24 mouse cellular contexts compared by ENCODE assay signal in the genomic region with DNA sequence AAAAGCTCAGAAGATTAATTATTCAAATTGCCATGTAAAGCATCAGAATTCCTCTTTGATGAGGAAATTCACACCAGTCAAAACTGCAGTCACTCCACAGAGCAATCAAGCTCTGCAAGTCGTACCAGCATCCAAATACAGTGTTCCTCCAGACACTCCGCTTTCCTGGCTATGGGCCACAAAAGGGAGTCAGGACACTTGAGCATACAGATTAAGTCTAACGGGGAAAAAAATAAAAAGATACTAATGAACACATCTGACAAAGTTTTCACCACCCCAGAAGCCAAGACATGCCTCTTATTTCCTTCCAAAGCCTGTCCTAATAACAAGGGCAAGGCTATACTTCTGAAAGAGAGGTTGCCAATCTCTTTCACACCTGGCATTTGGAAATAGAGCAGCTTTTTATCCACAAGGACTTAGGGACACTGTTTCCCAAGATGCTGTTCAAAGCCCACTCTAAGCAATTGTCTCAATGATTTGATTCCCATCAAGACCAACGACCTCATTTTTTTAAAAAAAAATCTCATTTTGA.
DNase-seq lines count a peak whose midpoint lies in the region; ATAC-seq and TF ChIP-seq lines count a peak whose summit lies in the region.
"Had no signal": no experiment of that assay in that cellular context is flagged by ENCODE, and none has a peak within 500 bp of the region (broad histone marks: within the 10 kb centered on the region; RNA-seq: fewer than 3 reads in every experiment).

No protein-coding gene starts in this region.

- no peak for ATAC-seq in hindbrain, postnatal 0 days
- peak; percentile 52 for ATAC-seq in forebrain, postnatal 0 days
- no peak for ATAC-seq in midbrain, postnatal 0 days (ENCODE audit: low FRiP score)
- ATAC-seq in intestine, embryonic 15.5 days, result no peak
- ATAC-seq: Patski had no signal

- TF ChIP-seq CTCF in hindbrain, postnatal 0 days (IDR thresholded peaks at IDR 0.05; ENCODE audit: low read depth), result no peak
- no peak for TF ChIP-seq CTCF in forebrain, postnatal 0 days (IDR thresholded peaks at IDR 0.05; ENCODE audit: low read depth)
- no peak for TF ChIP-seq CTCF in midbrain, postnatal 0 days (IDR thresholded peaks at IDR 0.05)

- H3K9me3 ChIP-seq in hindbrain, postnatal 0 days (ENCODE audit: low read length), result no peaks in the 10 kb centered on the region
- no peaks in the 10 kb centered on the region for H3K9me3 ChIP-seq in hindbrain, embryonic 10.5 days
- no peaks in the 10 kb centered on the region for H3K9me3 ChIP-seq in forebrain, postnatal 0 days (ENCODE audit: low read length)
- H3K9me3 ChIP-seq in midbrain, postnatal 0 days (ENCODE audit: low read length), result no peaks in the 10 kb centered on the region
- no peaks in the 10 kb centered on the region for H3K9me3 ChIP-seq in intestine, embryonic 15.5 days
- H3K9me3 ChIP-seq: embryonic facial prominence, embryonic 13.5 days; heart, embryonic 12.5 days; hindbrain, embryonic 15.5 days; limb, embryonic 12.5 days; liver, embryonic 15.5 days had no signal

- H3K4me2 ChIP-seq in hindbrain, postnatal 0 days (ENCODE audit: low read depth, low read length), result no peak overlapping the region
- H3K4me2 ChIP-seq in forebrain, postnatal 0 days (ENCODE audit: low read depth), result peak overlapping the region; percentile 23; the same call in 1 of the 2 replicates
- no peak overlapping the region for H3K4me2 ChIP-seq in midbrain, postnatal 0 days (ENCODE audit: low read depth, low read length, poor library complexity, severe bottlenecking)
- no peak overlapping the region for H3K4me2 ChIP-seq in intestine, embryonic 15.5 days (replicated peaks)
- H3K4me2 ChIP-seq: embryonic facial prominence, embryonic 13.5 days; heart, embryonic 12.5 days; hindbrain, embryonic 15.5 days; liver, embryonic 15.5 days; lung, embryonic 14.5 days had no signal

- 47% methylated on average over 4 of the region's 4 CpGs for WGBS in hindbrain, postnatal 0 days
- 75% methylated on average over 4 of the region's 4 CpGs for WGBS in hindbrain, embryonic 10.5 days
- WGBS in forebrain, postnatal 0 days, result 15% methylated on average over 4 of the region's 4 CpGs
- 36% methylated on average over 4 of the region's 4 CpGs for WGBS in midbrain, postnatal 0 days
- 73% methylated on average over 4 of the region's 4 CpGs for WGBS in intestine, embryonic 15.5 days

- no peak overlapping the region for H3K9ac ChIP-seq in hindbrain, postnatal 0 days (replicated peaks; ENCODE audit: low read length)
- no peak overlapping the region for H3K9ac ChIP-seq in forebrain, postnatal 0 days
- no peak overlapping the region for H3K9ac ChIP-seq in midbrain, postnatal 0 days (replicated peaks; ENCODE audit: low read length, poor library complexity, severe bottlenecking)
- H3K9ac ChIP-seq in intestine, embryonic 15.5 days, result no peak overlapping the region
- H3K9ac ChIP-seq: embryonic facial prominence, embryonic 13.5 days; heart, embryonic 12.5 days; hindbrain, embryonic 15.5 days; limb, embryonic 12.5 days; liver, embryonic 15.5 days; lung, embryonic 14.5 days had no signal

- H3K27me3 ChIP-seq in hindbrain, postnatal 0 days (ENCODE audit: insufficient read depth, low read length), result no peaks in the 10 kb centered on the region
- H3K27me3 ChIP-seq in hindbrain, embryonic 10.5 days (ENCODE audit: insufficient read depth, poor library complexity, severe bottlenecking), result no peaks in the 10 kb centered on the region
- H3K27me3 ChIP-seq in forebrain, postnatal 0 days (ENCODE audit: insufficient read depth, low read length), result no peaks in the 10 kb centered on the region
- H3K27me3 ChIP-seq in midbrain, postnatal 0 days (ENCODE audit: insufficient read depth, low read length), result no peaks in the 10 kb centered on the region
- H3K27me3 ChIP-seq in intestine, embryonic 15.5 days (replicated peaks), result no peaks in the 10 kb centered on the region
- H3K27me3 ChIP-seq: embryonic facial prominence, embryonic 13.5 days; heart, embryonic 12.5 days; hindbrain, embryonic 15.5 days; limb, embryonic 12.5 days; liver, embryonic 15.5 days; Patski had no signal

- peak; percentile 35 for DNase-seq in hindbrain, postnatal 0 days (ENCODE audit: low spot score)
- no peak for DNase-seq in hindbrain, embryonic 10.5 days (ENCODE audit: low spot score)
- DNase-seq in right cerebral cortex, postnatal 4 days, result peak; percentile 25
- no peak for DNase-seq in right cerebral cortex, postnatal 14 days
- peak; percentile 58 for DNase-seq in forebrain, postnatal 0 days
- peak; percentile 28 for DNase-seq in midbrain, postnatal 0 days (ENCODE audit: low spot score)
- no peak for DNase-seq in heart, adult 18-20 months
- DNase-seq: adrenal gland, postnatal 10 days; cerebellum, adult 18-20 months; gastrocnemius, postnatal 14 days; heart, adult 11 months; lung, embryonic 14.5 days; lung, postnatal 14 days; thymus, adult 2 months; thymus, postnatal 36 days had no signal

- H3K4me1 ChIP-seq in hindbrain, postnatal 0 days (ENCODE audit: insufficient read depth, low read length), result 0 out of 2 replicates have a peak, but pooled peaks cover 2% of the 10 kb centered on the region
- H3K4me1 ChIP-seq in hindbrain, embryonic 10.5 days (replicated peaks), result peaks cover 11% of the 10 kb centered on the region
- H3K4me1 ChIP-seq in forebrain, postnatal 0 days (ENCODE audit: insufficient read depth), result 0 out of 2 replicates have a peak, but pooled peaks cover 3% of the 10 kb centered on the region
- H3K4me1 ChIP-seq in midbrain, postnatal 0 days (ENCODE audit: insufficient read depth, low read length), result peaks cover 4% of the 10 kb centered on the region; the same call in 1 of the 2 replicates
- no peaks in the 10 kb centered on the region for H3K4me1 ChIP-seq in intestine, embryonic 15.5 days (replicated peaks)
- H3K4me1 ChIP-seq: embryonic facial prominence, embryonic 13.5 days; heart, embryonic 12.5 days; liver, embryonic 15.5 days had no signal

- H3K27ac ChIP-seq in hindbrain, postnatal 0 days, result no peak overlapping the region
- H3K27ac ChIP-seq in hindbrain, embryonic 10.5 days, result no peak overlapping the region
- H3K27ac ChIP-seq in forebrain, postnatal 0 days (ENCODE audit: low read depth, low read length), result no peak overlapping the region
- H3K27ac ChIP-seq in midbrain, postnatal 0 days (ENCODE audit: low read depth, low read length), result no peak overlapping the region
- H3K27ac ChIP-seq in intestine, embryonic 15.5 days, result no peak overlapping the region
- H3K27ac ChIP-seq: embryonic facial prominence, embryonic 13.5 days; hindbrain, embryonic 15.5 days; layer of hippocampus, adult 2 months; limb, embryonic 12.5 days; liver, embryonic 15.5 days had no signal

- H3K4me3 ChIP-seq in hindbrain, postnatal 0 days (ENCODE audit: low read length), result no peak overlapping the region
- no peak overlapping the region for H3K4me3 ChIP-seq in hindbrain, embryonic 10.5 days
- no peak overlapping the region for H3K4me3 ChIP-seq in forebrain, postnatal 0 days (ENCODE audit: low read depth, low read length)
- no peak overlapping the region for H3K4me3 ChIP-seq in midbrain, postnatal 0 days (ENCODE audit: low read depth, low read length)
- no peak overlapping the region for H3K4me3 ChIP-seq in intestine, embryonic 15.5 days (replicated peaks)
- H3K4me3 ChIP-seq: embryonic facial prominence, embryonic 13.5 days; erythroblast, embryonic 14.5 days; heart, embryonic 12.5 days; hindbrain, embryonic 15.5 days; limb, embryonic 12.5 days; liver, embryonic 15.5 days had no signal

- H3K36me3 ChIP-seq in hindbrain, postnatal 0 days (ENCODE audit: insufficient read depth, low read length), result no peaks in the 10 kb centered on the region
- H3K36me3 ChIP-seq in hindbrain, embryonic 10.5 days, result no peaks in the 10 kb centered on the region
- H3K36me3 ChIP-seq in forebrain, postnatal 0 days (ENCODE audit: insufficient read depth), result no peaks in the 10 kb centered on the region
- H3K36me3 ChIP-seq in midbrain, postnatal 0 days (ENCODE audit: insufficient read depth, low read length), result no peaks in the 10 kb centered on the region
- H3K36me3 ChIP-seq in intestine, embryonic 15.5 days, result no peaks in the 10 kb centered on the region
- H3K36me3 ChIP-seq: embryonic facial prominence, embryonic 13.5 days; heart, embryonic 12.5 days; hindbrain, embryonic 15.5 days; limb, embryonic 12.5 days; liver, embryonic 15.5 days had no signal

Comparison
In these comparisons a context has a peak if more than half of its experiments do, and no peak if none do; other contexts are left out.
1. DNase-seq: peak in hindbrain, postnatal 0 days (single experiment), right cerebral cortex, postnatal 4 days (single experiment), forebrain, postnatal 0 days (single experiment) and midbrain, postnatal 0 days (single experiment); none in hindbrain, embryonic 10.5 days (single experiment), right cerebral cortex, postnatal 14 days (single experiment) and heart, adult 18-20 months (0 of 2).